Mouse (Mus musculus) hindbrain, embryonic 12.5 days (tissue): ENCODE measurements around the gene Csnk2a1. TPM values are rescaled to one million over a fixed set of nuclear protein-coding genes. Genes with fewer than 3 reads are reported as not detected.

ENCODE experiments used
- ATAC-seq: fragments of 200-750 bp; cut with Nextera tagmentation; 2 replicates; pipeline ENCODE4 v1.8.0; 2017; ENCODE audit warnings: moderate TSS enrichment; ENCODE audit not compliant: low FRiP score
- H3K27ac ChIP-seq: fragments of 300-500 bp; sonication (generic); 2 replicates; pipeline ENCODE4 v1.5.1; 2016; ENCODE audit warnings: mild to moderate bottlenecking
- H3K27me3 ChIP-seq: fragments of 300-500 bp; sonication (generic); 2 replicates; pipeline ENCODE4 v1.6.1; 2016; ENCODE audit warnings: mild to moderate bottlenecking
- H3K36me3 ChIP-seq: fragments of 300-500 bp; sonication (generic); 2 replicates; pipeline ENCODE4 v1.6.1; 2016; ENCODE audit warnings: mild to moderate bottlenecking
- H3K4me1 ChIP-seq: fragments of 300-500 bp; sonication (generic); 2 replicates; pipeline ENCODE4 v1.6.1; 2016
- H3K4me2 ChIP-seq: fragments of 300-500 bp; sonication (generic); replicated peaks from 2 replicates; pipeline ENCODE4 v1.6.1; 2016; ENCODE audit warnings: mild to moderate bottlenecking
- H3K4me3 ChIP-seq: fragments of 300-500 bp; sonication (generic); 2 replicates; pipeline ENCODE4 v1.5.1; 2016; ENCODE audit warnings: mild to moderate bottlenecking
- H3K9ac ChIP-seq: fragments of 300-500 bp; sonication (generic); 2 replicates; pipeline ENCODE4 v1.6.1; 2016; ENCODE audit warnings: mild to moderate bottlenecking, moderate library complexity
- H3K9me3 ChIP-seq: fragments of 300-500 bp; sonication (generic); replicated peaks from 2 replicates; pipeline ENCODE4 v1.6.1; 2016; ENCODE audit warnings: mild to moderate bottlenecking
- WGBS: fragments of 180-500 bp; shearing (Covaris S2); methylation state at CpG from one replicate; pipeline ENCODE4 v1.1.7; 2016; 5-methylcytosine and 5-hydroxymethylcytosine counted together
- polyA plus RNA-seq: library from polyadenylated mRNA; unstranded; fragments of >200 nt; fragmentation: Nextera tagmentation; extraction: Ambion mirVana; gene quantifications from 2 replicates; pipeline ENCODE4 v1.2.1, GENCODE M21; 2016

Gene Csnk2a1
- polyA plus RNA-seq = 88.4 and 90.6 TPM in 2 replicates

DNA sequence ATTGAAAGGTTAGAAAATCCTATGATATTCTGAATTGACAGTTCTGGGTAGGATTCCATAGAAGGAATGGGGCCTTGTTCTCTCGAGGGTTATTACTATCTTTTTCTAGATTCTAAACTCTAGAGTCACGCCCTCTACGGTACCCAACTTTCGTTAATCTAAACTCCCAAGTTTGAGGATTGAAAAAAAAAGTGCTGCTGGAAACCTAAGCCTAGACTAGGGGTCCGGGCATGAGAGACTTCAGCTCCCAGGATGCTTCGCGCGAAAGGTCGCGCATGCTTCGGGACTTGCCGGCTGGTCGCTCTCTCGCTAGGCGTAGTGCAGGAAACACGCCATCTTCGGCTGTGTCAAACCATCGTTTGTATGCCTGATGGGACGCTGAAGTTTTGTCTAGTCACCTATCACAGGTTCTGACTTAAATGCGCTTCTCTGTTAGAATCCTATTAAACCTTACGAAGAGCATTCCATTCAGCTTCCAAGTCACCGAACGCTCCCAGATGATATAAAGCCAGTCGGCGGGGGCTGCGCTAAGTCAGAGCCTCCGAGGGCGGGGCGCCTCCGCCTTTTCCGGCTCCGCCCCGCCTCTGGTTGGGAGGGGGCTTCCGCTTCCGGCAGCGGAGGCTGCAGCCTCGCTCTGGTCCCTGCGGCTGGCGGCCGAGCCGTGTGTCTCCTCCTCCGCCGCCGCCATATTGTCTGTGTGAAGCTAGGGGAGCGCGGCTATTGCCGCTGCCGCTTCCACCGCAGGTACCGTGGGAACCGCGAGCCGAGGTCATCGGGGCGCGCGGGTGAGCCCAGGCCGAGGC, at the start of gene Csnk2a1:
TSS of gene Csnk2a1 (plus strand) at position 592 of the 803 bp plus-strand sequence.
- Histone ChIP-seq H3K27ac (peak within 1 kb of the TSS; percentile 98), H3K4me1 (peaks cover 21% of the 10 kb centered on the region), H3K9ac (peak within 1 kb of the TSS; percentile 96), H3K4me2 (peak within 1 kb of the TSS; percentile 72), H3K27me3 (no peaks in the 10 kb centered on the region), H3K4me3 (peak within 1 kb of the TSS; percentile 92), H3K36me3 (peaks cover 4% of the 10 kb centered on the region; the same call in 1 of the 2 replicates), H3K9me3 (no peaks in the 10 kb centered on the region)
- under 1% methylated on average over 55 of the region's 58 CpGs for WGBS
- ATAC-seq = peak; percentile 97

GRCm38 (mm10) chr2:152177162-152177805, 49.4 kb upstream of the Csnk2a1 start:
- H3K27me3 ChIP-seq = no peaks in the 10 kb centered on the region
- H3K9me3 ChIP-seq = peaks cover 4% of the 10 kb centered on the region; the same call in 1 of the 2 replicates
- H3K4me2 ChIP-seq = peak overlapping the region; percentile 43
- WGBS = 12% methylated on average over 24 of the region's 24 CpGs
- H3K4me3 ChIP-seq = 0 out of 2 replicates have a peak overlapping the region, but pooled peaks have one; percentile 8
- no peaks in the 10 kb centered on the region for H3K36me3 ChIP-seq
- H3K4me1 ChIP-seq = peaks cover 7% of the 10 kb centered on the region
- H3K27ac ChIP-seq = 0 out of 2 replicates have a peak overlapping the region, but pooled peaks have one; percentile 2
- no peak for ATAC-seq
- H3K9ac ChIP-seq = no peak overlapping the region

DNA sequence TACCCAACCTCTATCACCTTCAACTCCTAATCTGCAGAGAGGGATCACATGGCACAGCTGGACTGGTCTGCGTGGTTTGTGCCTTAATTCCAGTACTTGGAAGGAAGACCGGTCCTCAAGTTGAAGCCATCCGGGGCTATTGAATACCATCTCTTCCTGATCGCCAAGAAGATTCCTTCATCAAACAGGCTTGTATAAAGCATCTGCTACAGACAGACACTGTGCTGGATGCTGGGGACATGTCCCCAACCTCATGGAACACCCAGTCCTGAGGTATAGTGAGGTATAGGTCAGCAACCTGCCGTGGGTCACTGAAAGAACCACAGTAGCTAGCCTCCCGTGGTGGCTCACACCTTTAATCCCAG, 48.9 kb upstream of the Csnk2a1 start:
- Histone ChIP-seq H3K4me2 (peak overlapping the region; percentile 43; the same call in 1 of the 2 replicates), H3K4me3 (no peak overlapping the region), H3K9ac (no peak overlapping the region), H3K9me3 (peaks cover 4% of the 10 kb centered on the region; the same call in 1 of the 2 replicates), H3K4me1 (peaks cover 7% of the 10 kb centered on the region), H3K36me3 (no peaks in the 10 kb centered on the region), H3K27me3 (no peaks in the 10 kb centered on the region), H3K27ac (no peak overlapping the region)
- ATAC-seq = no peak; the same call in 1 of the 2 replicates
- WGBS = 71% methylated on average over 6 of the region's 6 CpGs

GRCm38 (mm10) chr2:152178345-152178744, 48.3 kb upstream of the Csnk2a1 start:
- no peak for ATAC-seq
- Histone ChIP-seq H3K27me3 (no peaks in the 10 kb centered on the region), H3K4me2 (no peak overlapping the region), H3K4me1 (peaks cover 7% of the 10 kb centered on the region), H3K4me3 (no peak overlapping the region), H3K9me3 (peaks cover 4% of the 10 kb centered on the region; the same call in 1 of the 2 replicates), H3K36me3 (no peaks in the 10 kb centered on the region), H3K27ac (no peak overlapping the region), H3K9ac (no peak overlapping the region)
- WGBS = 91% methylated on average over 3 of the region's 3 CpGs

DNA sequence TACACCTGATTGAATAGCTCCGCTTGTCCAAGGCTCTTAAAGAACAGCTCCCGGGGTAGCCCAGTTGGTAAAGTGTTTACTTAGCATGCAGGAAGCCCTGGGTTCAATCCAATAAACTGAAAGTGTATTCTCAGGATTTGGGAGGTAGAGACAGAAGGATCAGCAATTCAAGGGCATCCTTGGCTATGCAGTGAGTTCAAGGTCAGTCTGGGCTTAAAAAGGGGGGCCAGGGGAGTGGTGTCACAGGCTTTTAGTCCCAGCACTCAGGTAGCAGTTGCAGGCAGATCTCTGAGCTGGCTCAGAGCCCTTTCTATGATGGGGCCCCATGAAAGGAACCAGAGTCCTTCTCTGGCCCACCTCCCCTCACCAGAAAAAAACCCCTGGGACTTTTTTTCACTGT, 47.3 kb upstream of the Csnk2a1 start:
- Histone ChIP-seq H3K4me2 (no peak overlapping the region), H3K4me1 (peaks cover 7% of the 10 kb centered on the region), H3K9me3 (peaks cover 4% of the 10 kb centered on the region; the same call in 1 of the 2 replicates), H3K4me3 (no peak overlapping the region), H3K27ac (no peak overlapping the region), H3K36me3 (no peaks in the 10 kb centered on the region), H3K27me3 (no peaks in the 10 kb centered on the region), H3K9ac (no peak overlapping the region)
- 81% methylated on average over 2 of the region's 2 CpGs for WGBS
- ATAC-seq = no peak

- Histone ChIP-seq H3K9ac (no peak overlapping the region), H3K27ac (no peak overlapping the region), H3K4me2 (no peak overlapping the region), H3K9me3 (no peaks in the 10 kb centered on the region), H3K36me3 (no peaks in the 10 kb centered on the region), H3K27me3 (no peaks in the 10 kb centered on the region), H3K4me1 (peaks cover 7% of the 10 kb centered on the region), H3K4me3 (no peak overlapping the region)
- 62% methylated on average over 6 of the region's 6 CpGs for WGBS
- ATAC-seq = no peak; the same call in 1 of the 2 replicates
Observed at GRCm38 (mm10) chr2:152180323-152180722, 46.3 kb upstream of the Csnk2a1 start.

DNA sequence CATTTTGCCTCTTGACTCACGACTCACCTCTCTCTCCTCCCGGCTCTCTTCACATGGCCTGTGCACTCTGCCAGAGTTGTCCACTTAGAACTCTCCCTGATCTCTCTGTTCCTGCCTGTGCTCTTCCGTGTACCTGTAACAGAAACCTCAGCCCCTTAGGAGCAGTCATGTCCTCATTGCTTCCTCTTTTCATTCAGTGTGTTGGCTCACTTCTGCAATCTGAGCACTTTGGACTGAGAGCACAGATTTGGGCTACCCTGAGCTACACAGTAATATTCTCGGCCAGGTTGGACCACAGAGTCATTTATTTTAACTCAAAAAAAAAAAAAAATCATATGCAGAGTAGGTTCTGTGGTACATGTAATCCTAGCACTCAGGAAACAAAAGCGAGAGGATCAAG, 39.5 kb upstream of the Csnk2a1 start:
- H3K4me1 ChIP-seq = peaks cover 6% of the 10 kb centered on the region; the same call in 1 of the 2 replicates
- H3K27ac ChIP-seq = no peak overlapping the region
- no peak overlapping the region for H3K4me2 ChIP-seq
- H3K36me3 ChIP-seq = no peaks in the 10 kb centered on the region
- no peaks in the 10 kb centered on the region for H3K27me3 ChIP-seq
- WGBS = 88% methylated on average over 5 of the region's 5 CpGs
- no peak overlapping the region for H3K4me3 ChIP-seq
- H3K9me3 ChIP-seq = no peaks in the 10 kb centered on the region
- H3K9ac ChIP-seq = no peak overlapping the region
- no peak for ATAC-seq

DNA sequence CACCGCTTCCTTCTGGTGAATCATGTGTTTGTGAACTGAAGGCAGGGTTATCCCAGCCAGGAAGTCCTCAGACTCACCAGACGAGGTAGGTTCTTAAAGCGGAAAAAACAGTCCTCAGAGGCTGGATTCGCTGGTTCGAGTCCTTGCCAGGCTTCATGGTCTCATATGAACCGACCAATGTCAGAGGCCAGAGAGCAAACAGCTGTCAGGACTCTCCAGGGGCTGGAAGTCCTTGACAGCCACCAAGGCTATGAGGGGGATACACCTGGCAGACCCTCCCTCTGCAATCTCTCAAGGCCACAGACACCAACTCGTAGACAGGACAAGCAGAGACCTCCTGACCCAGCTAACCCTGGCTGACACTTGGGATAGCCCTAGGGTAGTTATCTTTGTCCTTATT, 37.4 kb upstream of the Csnk2a1 start:
- peaks cover 6% of the 10 kb centered on the region; the same call in 1 of the 2 replicates for H3K4me1 ChIP-seq
- ATAC-seq = no peak

DNA sequence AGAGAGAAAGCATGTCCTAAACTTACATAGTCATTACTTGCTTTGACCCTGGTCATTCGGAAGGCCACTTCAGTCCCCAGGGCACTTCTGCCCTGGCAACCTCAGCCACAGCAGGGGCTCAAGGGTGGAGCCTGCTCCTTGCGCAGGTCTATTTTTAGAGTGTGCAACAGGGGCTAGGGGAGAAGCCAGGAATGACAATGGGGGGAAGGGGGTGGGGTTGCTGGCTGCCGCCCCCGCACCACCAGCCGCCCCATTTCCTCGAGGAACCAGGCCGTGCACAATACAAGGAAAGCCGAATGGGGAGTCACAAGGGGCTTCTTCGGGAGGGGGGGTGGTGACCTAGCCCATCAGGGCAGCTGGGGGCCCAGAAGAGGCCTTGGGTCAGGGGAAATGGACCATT, 37.0 kb upstream of the Csnk2a1 start:
- Histone ChIP-seq H3K4me2 (no peak overlapping the region), H3K9ac (no peak overlapping the region), H3K36me3 (no peaks in the 10 kb centered on the region), H3K27me3 (no peaks in the 10 kb centered on the region), H3K9me3 (no peaks in the 10 kb centered on the region), H3K27ac (no peak overlapping the region), H3K4me3 (no peak overlapping the region), H3K4me1 (peaks cover 6% of the 10 kb centered on the region; the same call in 1 of the 2 replicates)
- no peak for ATAC-seq
- 65% methylated on average over 9 of the region's 9 CpGs for WGBS

More for the DNA sequence above, 37.4 kb upstream of the Csnk2a1 start:
- Histone ChIP-seq H3K9me3 (no peaks in the 10 kb centered on the region), H3K9ac (no peak overlapping the region), H3K4me3 (no peak overlapping the region), H3K4me2 (no peak overlapping the region), H3K36me3 (no peaks in the 10 kb centered on the region), H3K27me3 (no peaks in the 10 kb centered on the region), H3K27ac (no peak overlapping the region)
- WGBS = 64% methylated on average over 7 of the region's 7 CpGs

DNA sequence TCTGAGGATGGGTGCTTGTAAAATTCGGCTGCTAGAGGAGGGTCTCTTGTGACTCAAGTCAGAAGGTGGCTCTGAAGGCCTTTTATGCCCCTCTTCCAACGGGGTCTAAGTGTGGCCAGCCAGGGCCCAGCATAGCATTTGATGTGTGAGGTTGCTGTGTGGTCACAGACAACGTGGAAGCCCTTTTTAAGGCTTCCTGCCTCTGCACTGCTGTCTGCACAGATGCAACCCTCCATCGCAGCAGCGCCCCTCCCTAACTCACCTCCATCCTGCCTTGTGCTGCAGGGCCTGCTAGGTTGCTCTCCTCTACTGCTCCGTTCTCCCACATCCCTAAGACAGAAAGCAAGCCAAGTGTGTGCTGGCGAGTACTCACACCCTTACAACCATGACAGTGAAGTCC, 36.5 kb upstream of the Csnk2a1 start:
- H3K27me3 ChIP-seq = no peaks in the 10 kb centered on the region
- no peak overlapping the region for H3K4me2 ChIP-seq
- H3K36me3 ChIP-seq = no peaks in the 10 kb centered on the region
- no peak overlapping the region for H3K27ac ChIP-seq
- ATAC-seq = no peak
- no peaks in the 10 kb centered on the region for H3K9me3 ChIP-seq
- WGBS = 71% methylated on average over 7 of the region's 7 CpGs
- no peak overlapping the region for H3K4me3 ChIP-seq
- no peak overlapping the region for H3K9ac ChIP-seq
- H3K4me1 ChIP-seq = peaks cover 6% of the 10 kb centered on the region; the same call in 1 of the 2 replicates

DNA sequence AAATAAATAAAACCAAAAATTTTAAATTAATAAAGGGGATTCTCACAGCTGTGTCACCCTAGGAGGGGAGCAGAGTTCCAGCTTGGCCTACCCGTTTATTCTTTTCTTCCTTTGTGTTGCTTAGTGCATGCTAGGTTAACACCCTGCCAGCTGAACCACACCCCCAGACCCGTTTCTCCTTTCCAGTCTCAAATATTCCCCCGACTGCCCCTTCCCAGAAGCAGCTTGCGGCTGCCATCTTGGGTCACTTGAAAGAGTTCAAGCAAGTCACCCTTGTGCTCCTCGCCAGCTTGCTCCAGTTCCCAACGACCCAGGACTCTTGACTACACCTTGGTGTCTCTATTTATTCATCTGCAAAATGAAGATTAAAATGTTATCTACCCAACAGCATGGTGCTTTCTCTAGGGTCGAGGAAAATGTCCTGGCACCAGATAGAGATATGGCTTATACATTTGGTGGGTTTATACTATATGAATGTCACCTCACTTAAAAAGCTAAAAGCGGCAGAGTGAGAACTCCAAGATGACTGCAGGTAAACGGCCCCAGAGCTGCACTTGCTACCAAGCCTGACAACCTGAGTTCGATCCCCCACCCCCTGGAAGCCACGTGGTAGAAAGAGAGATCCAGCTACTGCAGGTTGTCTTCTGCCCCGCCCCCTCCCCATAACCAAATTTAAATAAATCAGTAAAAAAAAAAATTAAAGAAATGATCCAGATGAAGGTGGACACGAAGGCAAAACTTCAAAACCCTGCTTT, 33.9 kb upstream of the Csnk2a1 start:
- H3K9ac ChIP-seq = no peak overlapping the region
- H3K27ac ChIP-seq = no peak overlapping the region
- no peak overlapping the region for H3K4me3 ChIP-seq
- H3K4me1 ChIP-seq = peaks cover 6% of the 10 kb centered on the region; the same call in 1 of the 2 replicates
- no peaks in the 10 kb centered on the region for H3K27me3 ChIP-seq
- H3K4me2 ChIP-seq = no peak overlapping the region
- H3K9me3 ChIP-seq = no peaks in the 10 kb centered on the region
- no peaks in the 10 kb centered on the region for H3K36me3 ChIP-seq
- no peak for ATAC-seq
- WGBS = 77% methylated on average over 13 of the region's 13 CpGs

DNA sequence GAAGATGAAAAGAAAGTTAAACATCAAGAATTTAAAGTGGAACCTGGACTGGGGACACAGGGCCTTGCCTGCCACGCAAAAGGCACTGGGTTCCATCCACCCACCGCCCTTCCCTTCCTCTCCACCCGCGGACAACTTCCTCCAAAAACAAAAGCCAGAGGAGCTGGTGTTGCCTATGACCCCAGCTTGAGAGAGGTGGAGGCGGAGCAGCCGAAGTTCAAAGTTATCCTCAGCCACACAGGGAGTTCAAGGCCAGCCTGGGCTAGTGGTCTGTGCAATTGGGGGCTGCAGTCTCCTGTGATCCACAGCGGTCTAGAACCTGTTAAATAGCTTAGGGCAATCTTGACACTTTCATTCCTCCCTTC, 33.3 kb upstream of the Csnk2a1 start:
- no peak for ATAC-seq
- Histone ChIP-seq H3K4me3 (no peak overlapping the region), H3K27me3 (no peaks in the 10 kb centered on the region), H3K27ac (no peak overlapping the region), H3K4me1 (peaks cover 6% of the 10 kb centered on the region; the same call in 1 of the 2 replicates), H3K4me2 (no peak overlapping the region), H3K36me3 (no peaks in the 10 kb centered on the region), H3K9me3 (no peaks in the 10 kb centered on the region), H3K9ac (no peak overlapping the region)
- WGBS = 73% methylated on average over 7 of the region's 7 CpGs
